Mouse (Mus musculus): ENCODE results near the gene Gm5868. TPM values are rescaled to one million over a fixed set of nuclear protein-coding genes. Genes with fewer than 3 reads are reported as not detected.

The Gm5868 gene
- polyA plus RNA-seq, 1 experiment from 2014 or later = 0.58 TPM

Other genes with a start within 250 kb of the Gm5868 start
- 5.4 and 6.0 TPM in 2 replicates for gene Corin, start 83.1 kb downstream of the Gm5868 start, polyA plus RNA-seq (2015; fragmentation: Nextera tagmentation; extraction: Ambion mirVana)
- gene Nfxl1, start 27.9 kb downstream of the Gm5868 start, polyA plus RNA-seq (2015; fragmentation: Nextera tagmentation; extraction: Ambion mirVana) = 18.4 and 18.6 TPM in 2 replicates
- 0.39 and 0.46 TPM in 2 replicates for gene Zar1, start 6.3 kb downstream of the Gm5868 start, polyA plus RNA-seq (2015; fragmentation: Nextera tagmentation; extraction: Ambion mirVana)
- gene Cnga1, start 56.7 kb upstream of the Gm5868 start, polyA plus RNA-seq (2015; fragmentation: Nextera tagmentation; extraction: Ambion mirVana) = not detected in 2 replicates
- 2.8 and 3.1 TPM in 2 replicates for gene Nipal1, start 60.2 kb upstream of the Gm5868 start, polyA plus RNA-seq (2015; fragmentation: Nextera tagmentation; extraction: Ambion mirVana)
- gene Txk, start 165.2 kb upstream of the Gm5868 start, polyA plus RNA-seq (2015; fragmentation: Nextera tagmentation; extraction: Ambion mirVana) = 0.10 TPM in 1 of 2 replicates, not detected in the other